Mouse (Mus musculus) embryonic fibroblast, embryonic 13.5 days (primary cell): ENCODE data around the gene Shroom3.

Experiments
- CTCF ChIP-seq: IDR thresholded peaks from 2 replicates; pipeline ENCODE4 v1.5.1; 2011; ENCODE audit warnings: mild to moderate bottlenecking, control low read depth, low read length, moderate library complexity, borderline replicate concordance; ENCODE audit not compliant: insufficient read depth
- POLR2A ChIP-seq: IDR thresholded peaks from 2 replicates; pipeline ENCODE4 v1.6.1; 2011; ENCODE audit warnings: low read depth, mild to moderate bottlenecking, control low read depth, low read length, moderate library complexity

- no peak for TF ChIP-seq POLR2A
- TF ChIP-seq CTCF, result no peak
Measured at GRCm38 (mm10) chr5:92808503-92809415, 125.5 kb downstream of the Shroom3 start.
